Mouse (Mus musculus) gonadal fat pad, adult 2 months (tissue): ENCODE measurements around the gene Rbx1. TPM values are rescaled to one million over a fixed set of nuclear protein-coding genes. Genes with fewer than 3 reads are reported as not detected.
"Not testable (repeated sequence)": the region's sequence is repeated elsewhere in the genome, so short reads cannot be mapped to it uniquely, and the experiment has no call there.

Experiments
- DNase-seq: peaks from one replicate; pipeline ENCODE4 v3.0.0-alpha.2; 2012; ENCODE audit warnings: low read depth
- polyA plus RNA-seq: library from polyadenylated mRNA; depleted of rRNA; stranded (reverse); fragments of >200 nt; gene quantifications from 2 replicates; pipeline ENCODE4 v1.2.3, GENCODE M21; 2012; rRNA removed

The Rbx1 gene
- 62.3 and 68.8 TPM in 2 replicates for polyA plus RNA-seq

- DNase-seq = peak; percentile 66
Measured at GRCm38 (mm10) chr15:81465901-81466737, at the start of gene Rbx1. Rbx1 (plus strand) TSS chr15:81466296.

- not testable (repeated sequence) for DNase-seq
Measured at GRCm38 (mm10) chr15:81416763-81417310, 49.3 kb upstream of the Rbx1 start.

- no peak for DNase-seq
Measured at GRCm38 (mm10) chr15:81418065-81418464, 48.0 kb upstream of the Rbx1 start.

GRCm38 (mm10) chr15:81421454-81421853, 44.6 kb upstream of the Rbx1 start:
- DNase-seq = no peak

DNA sequence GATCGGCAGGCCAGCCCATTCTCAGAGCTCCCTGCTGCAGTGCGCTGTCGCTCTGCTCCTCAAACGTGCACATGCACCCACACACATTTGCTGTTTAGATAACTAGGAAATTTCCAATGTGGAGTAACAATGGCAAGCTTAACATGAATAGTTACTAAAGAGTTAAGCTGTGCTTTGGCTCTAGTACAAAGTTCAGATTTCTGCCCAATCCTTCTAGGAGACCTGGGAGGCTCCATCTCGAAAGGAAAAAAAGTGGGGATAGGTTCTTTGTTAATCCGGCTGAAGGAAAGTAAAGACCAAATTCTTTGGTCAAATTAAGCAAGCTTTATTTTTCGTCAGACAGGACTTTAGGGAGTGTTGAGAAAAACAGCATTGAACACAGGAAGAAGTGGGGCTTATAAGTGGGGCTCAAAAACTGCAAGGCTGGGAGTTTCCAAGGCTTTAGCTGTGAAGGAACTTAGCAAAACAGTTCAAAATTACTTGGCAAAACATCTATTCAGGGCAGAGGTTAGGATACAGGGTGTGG, 43.9 kb upstream of the Rbx1 start:
- DNase-seq = no peak

DNA sequence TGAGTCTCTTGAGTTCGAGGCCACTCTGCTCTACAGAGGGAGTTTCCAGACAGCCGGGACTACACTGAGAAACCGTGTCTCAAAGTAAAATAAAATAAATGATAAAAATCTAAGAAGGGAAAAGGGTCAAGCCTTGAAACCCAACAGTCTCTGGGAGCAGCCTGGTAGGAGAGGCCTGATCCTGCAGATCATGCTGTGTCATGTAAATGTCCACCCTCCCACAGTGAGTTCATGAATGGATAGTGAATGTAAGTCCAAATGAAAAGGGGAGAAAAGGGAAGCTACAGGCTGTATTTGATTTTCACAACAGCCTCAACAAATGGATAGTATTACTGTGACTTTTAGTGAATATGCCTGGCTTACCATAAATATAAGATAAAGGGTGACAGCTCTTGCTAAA, 40.8 kb upstream of the Rbx1 start:
- DNase-seq = no peak

GRCm38 (mm10) chr15:81427947-81428346, 38.1 kb upstream of the Rbx1 start:
- DNase-seq = no peak

GRCm38 (mm10) chr15:81431195-81431594, 34.9 kb upstream of the Rbx1 start:
- peak; percentile 70 for DNase-seq

DNA sequence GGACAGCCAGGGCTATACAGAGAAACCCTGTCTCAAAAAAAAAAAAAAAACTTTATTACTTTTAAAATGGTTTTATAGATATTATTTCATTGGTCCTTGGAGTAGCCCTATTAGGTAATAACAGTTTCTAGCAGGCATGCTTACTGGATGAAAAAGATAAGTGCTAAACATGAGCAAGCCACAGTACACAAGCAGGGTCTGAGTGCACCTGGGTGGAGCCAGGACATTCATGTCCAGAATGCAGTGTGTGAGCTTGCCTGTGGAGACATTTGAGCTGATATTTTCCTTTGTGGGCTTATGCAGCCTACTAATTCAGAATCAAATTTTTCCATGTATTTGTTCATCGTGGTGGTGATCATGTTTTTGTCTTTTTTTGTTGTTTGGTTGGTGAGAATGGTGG, 27.8 kb upstream of the Rbx1 start:
- DNase-seq = no peak

DNA sequence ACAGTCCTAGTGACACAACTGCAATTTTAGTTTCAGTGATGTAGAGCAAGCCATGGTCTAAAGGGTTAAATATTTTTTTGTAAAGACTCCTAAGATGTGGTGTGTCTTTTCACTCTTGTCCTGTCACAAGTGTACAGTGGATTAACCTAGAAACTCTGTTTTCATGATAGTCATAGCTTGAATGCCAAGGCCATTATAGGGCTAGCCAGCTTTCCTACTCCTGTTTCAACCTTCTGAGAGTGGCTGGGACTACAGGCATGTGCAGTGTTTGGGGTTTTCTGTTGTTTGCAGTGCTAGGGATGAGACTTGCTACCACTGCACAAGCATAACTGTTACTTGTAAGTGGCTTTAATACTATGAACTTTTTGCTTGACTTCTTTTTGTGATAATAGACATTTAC, 26.9 kb upstream of the Rbx1 start:
- DNase-seq = no peak

DNA sequence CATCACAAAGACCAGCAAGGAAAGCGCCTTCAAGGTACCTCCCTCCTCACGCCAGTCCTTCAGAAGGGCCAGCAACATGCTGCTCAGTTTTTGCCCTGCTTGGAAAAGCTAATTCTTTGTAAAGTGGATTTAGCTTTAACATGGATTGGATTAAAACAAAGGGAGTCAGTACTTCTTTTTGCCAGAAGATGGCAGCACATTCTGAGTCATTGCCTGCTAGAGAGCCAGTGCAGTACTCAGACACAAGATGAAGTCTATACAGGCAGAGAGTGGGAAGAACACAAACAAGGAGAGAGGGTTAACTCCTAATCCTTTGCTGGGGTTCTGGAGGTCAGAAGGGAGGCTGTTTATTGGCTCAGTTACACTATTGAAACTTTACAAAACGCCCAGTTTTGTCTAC, 17.6 kb upstream of the Rbx1 start:
- no peak for DNase-seq

- no peak for DNase-seq
Measured at GRCm38 (mm10) chr15:81461523-81461922, 4.6 kb upstream of the Rbx1 start.

GRCm38 (mm10) chr15:81465016-81465660, 958 bp upstream of the Rbx1 start:
- no peak for DNase-seq

GRCm38 (mm10) chr15:81466738-81467113, 630 bp downstream of the Rbx1 start:
- DNase-seq = no peak

DNA sequence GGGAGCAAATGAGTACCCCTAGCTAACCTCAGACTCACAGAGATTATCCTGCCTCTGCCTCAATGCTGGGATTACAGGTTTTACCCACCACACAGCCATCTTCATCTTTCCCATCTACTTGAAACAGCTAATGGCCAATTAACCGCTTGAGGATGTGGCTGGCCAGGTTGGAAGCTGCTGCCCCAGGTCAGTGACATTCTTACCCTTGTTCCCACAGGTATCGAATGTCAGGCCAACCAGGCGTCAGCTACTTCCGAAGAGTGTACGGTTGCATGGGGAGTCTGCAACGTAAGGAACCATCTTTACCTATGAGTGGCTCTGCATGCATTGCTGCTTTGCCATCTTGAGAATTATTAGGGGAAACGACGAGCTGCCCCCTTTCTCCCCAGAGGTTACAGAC, 4.6 kb downstream of the Rbx1 start:
- DNase-seq = no peak

DNA sequence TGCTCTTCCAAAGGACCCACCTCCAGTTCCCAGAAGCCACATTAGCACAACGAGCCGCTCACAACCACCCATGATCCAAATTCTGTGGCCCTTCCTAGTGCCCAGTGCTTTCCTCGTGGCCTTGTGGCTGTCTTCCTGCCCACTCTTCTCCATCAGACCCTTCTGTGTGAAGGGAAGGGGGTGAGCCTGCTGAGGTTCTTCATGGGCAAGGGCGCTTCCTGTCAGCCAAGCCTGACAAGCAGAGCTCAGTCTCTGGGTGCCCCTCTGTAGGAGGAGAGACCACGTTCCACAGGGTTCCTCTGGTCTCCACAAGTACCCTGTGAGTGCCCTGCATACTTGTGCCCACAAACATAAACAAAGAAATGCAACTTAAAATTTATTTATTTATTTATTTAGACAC, 6.2 kb downstream of the Rbx1 start:
- no peak for DNase-seq

DNA sequence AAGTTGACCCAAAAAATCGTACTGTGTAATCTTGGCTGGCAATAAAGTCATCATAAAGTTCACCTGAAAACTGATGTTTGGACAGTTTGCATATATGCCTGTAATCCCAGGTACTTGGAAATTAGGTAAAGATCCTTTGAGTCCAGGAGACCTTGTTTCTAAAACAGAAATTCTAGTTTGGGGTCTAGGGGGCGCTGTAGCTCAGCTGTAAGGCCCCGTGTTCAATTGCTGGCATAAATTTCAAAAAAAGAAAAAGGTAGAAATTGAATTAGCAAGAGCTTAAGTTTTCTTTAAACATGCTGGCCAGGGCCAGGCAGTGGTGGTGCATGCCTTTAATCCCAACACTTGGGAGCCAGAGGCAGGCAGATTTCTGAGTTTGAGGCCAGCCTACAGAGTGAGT, 9.6 kb downstream of the Rbx1 start:
- DNase-seq = no peak

- DNase-seq = no peak
Measured at GRCm38 (mm10) chr15:81476597-81476996, 10.5 kb downstream of the Rbx1 start.

GRCm38 (mm10) chr15:81479446-81480213, 13.5 kb downstream of the Rbx1 start:
- DNase-seq = no peak

GRCm38 (mm10) chr15:81480284-81480683, 14.2 kb downstream of the Rbx1 start:
- DNase-seq = not testable (repeated sequence)

DNA sequence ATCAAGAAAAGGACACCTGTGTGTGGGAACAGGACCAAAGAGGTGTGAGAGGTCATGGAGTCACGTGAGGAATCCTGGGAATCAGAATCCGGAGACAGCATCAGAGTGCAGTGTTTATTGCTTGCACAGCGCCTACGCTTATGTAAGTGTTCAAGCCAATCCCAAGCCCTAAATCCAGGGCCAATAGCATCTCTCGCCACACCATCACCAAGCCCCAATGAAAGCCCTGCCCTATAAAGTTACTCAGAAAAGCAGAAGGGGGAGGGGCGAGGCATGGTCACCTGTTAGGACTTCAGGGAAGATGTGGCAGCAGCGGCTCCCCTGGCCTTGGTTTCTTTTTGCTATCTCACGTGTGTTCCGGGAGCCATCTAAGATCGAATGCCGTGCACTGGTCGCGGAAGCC, 14.9 kb downstream of the Rbx1 start:
- DNase-seq = no peak

GRCm38 (mm10) chr15:81482966-81483365, 16.9 kb downstream of the Rbx1 start:
- no peak for DNase-seq
